Mouse (Mus musculus): ENCODE data around the gene Auh. TPM values are rescaled to one million over a fixed set of nuclear protein-coding genes. Genes with fewer than 3 reads are reported as not detected.
A peak's percentile ranks its signal among the peaks of the same experiment; 100 is the strongest.

Auh gene
- polyA plus RNA-seq, 1 experiment from 2014 or later = 34.8 TPM

- H3K36me3 ChIP-seq (ENCODE audit: insufficient read depth) = no peaks in the 10 kb centered on the region
- H3K4me1 ChIP-seq (ENCODE audit: insufficient read depth) = no peaks in the 10 kb centered on the region
- H3K4me2 ChIP-seq = no peak overlapping the region
- no peaks in the 10 kb centered on the region for H3K27me3 ChIP-seq (ENCODE audit: insufficient read depth, low read length)
- H3K27ac ChIP-seq (ENCODE audit: low read depth) = no peak overlapping the region
- TF ChIP-seq CTCF (IDR thresholded peaks at IDR 0.05; ENCODE audit: low read depth) = no peak
- ATAC-seq (ENCODE audit: insufficient read depth) = no peak
- H3K4me3 ChIP-seq (ENCODE audit: low read depth, low read length) = no peak overlapping the region
- H3K9ac ChIP-seq = no peak overlapping the region
- DNase-seq = no peak
- H3K9me3 ChIP-seq (ENCODE audit: low read depth, low read length) = peaks cover 2% of the 10 kb centered on the region; the same call in 1 of the 2 replicates
- 90% methylated on average over 5 of the region's 5 CpGs for WGBS
Measured at GRCm38 (mm10) chr13:52857781-52858180, 71.7 kb downstream of the Auh start.

- 54% methylated on average over 1 of the region's 1 CpGs for WGBS
- Histone ChIP-seq H3K27me3 (ENCODE audit: insufficient read depth, low read length) (no peaks in the 10 kb centered on the region), H3K27ac (ENCODE audit: low read depth) (no peak overlapping the region), H3K9ac (no peak overlapping the region), H3K4me3 (ENCODE audit: low read depth, low read length) (no peak overlapping the region), H3K4me1 (ENCODE audit: insufficient read depth) (no peaks in the 10 kb centered on the region), H3K4me2 (no peak overlapping the region), H3K9me3 (ENCODE audit: low read depth, low read length) (peaks cover 4% of the 10 kb centered on the region; the same call in 1 of the 2 replicates), H3K36me3 (ENCODE audit: insufficient read depth) (no peaks in the 10 kb centered on the region)
- TF ChIP-seq CTCF (IDR thresholded peaks at IDR 0.05; ENCODE audit: low read depth) = no peak
- ATAC-seq (ENCODE audit: insufficient read depth) (no peak), DNase-seq (no peak)
Measured at GRCm38 (mm10) chr13:52853536-52853935, 75.9 kb downstream of the Auh start.

DNA sequence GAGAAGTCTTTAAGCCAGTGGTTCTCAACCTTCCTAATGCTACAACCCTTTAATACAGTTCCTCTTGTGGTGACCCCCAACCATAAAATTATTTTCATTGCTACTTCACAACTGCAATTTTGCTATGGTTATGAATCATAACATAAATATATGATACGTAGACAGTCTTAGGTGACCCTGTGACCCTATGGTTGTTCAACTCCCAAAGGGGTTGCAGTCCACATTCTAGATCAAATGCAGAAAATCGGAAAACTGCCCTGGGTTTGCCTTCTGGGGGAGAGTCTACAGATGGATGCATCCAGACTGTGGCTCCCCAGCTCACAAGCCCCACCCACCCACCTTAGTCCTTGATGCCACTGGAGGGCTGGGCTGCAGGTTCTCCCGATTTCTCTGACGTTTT is 77.6 kb downstream of the Auh start:
- Histone ChIP-seq H3K36me3 (ENCODE audit: insufficient read depth) (no peaks in the 10 kb centered on the region), H3K4me2 (no peak overlapping the region), H3K27ac (ENCODE audit: low read depth) (no peak overlapping the region), H3K4me3 (ENCODE audit: low read depth, low read length) (no peak overlapping the region), H3K9ac (no peak overlapping the region), H3K9me3 (ENCODE audit: low read depth, low read length) (peaks cover 4% of the 10 kb centered on the region; the same call in 1 of the 2 replicates), H3K27me3 (ENCODE audit: insufficient read depth, low read length) (no peaks in the 10 kb centered on the region), H3K4me1 (ENCODE audit: insufficient read depth) (no peaks in the 10 kb centered on the region)
- WGBS = 63% methylated on average over 4 of the region's 4 CpGs
- no peak for DNase-seq
- no peak for ATAC-seq (ENCODE audit: insufficient read depth)
- TF ChIP-seq CTCF (IDR thresholded peaks at IDR 0.05; ENCODE audit: low read depth) = no peak

DNA sequence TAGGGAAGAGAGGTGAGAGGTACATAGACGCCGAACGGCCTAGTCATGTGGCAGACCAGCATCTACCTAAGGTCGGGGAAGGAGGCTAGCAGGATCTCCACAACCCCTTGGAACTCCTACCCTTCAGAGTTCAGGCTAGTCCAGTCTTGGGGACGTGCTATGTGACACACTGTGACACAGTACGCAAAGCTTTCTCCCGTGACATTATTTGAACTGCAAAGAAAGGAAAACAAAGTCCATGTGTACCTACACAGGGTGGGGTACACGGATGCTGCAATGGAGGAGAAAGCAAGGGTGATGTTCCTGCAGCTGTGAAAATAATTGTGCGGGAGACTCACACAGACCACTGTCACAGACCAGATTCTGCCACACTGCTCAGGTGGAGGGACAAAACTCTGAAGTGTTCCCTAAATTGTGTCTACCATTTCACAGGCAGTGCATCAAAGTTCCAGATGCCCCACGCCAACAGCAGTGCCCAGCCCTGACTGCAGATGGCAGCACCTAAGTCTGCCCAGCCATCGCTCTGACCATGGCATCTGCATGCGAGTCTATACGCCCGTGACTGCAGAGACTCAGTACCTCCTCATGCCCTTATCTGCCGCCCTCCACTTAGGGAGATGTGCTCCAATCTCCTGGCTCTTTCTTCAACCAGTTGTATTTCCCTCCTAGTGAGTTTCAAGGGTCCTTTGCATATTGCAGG is 79.3 kb downstream of the Auh start:
- Histone ChIP-seq H3K27ac (ENCODE audit: low read depth) (no peak overlapping the region), H3K9me3 (ENCODE audit: low read depth, low read length) (peaks cover 4% of the 10 kb centered on the region; the same call in 1 of the 2 replicates), H3K27me3 (ENCODE audit: insufficient read depth, low read length) (no peaks in the 10 kb centered on the region), H3K9ac (no peak overlapping the region), H3K4me1 (ENCODE audit: insufficient read depth) (no peaks in the 10 kb centered on the region), H3K36me3 (ENCODE audit: insufficient read depth) (no peaks in the 10 kb centered on the region), H3K4me2 (no peak overlapping the region), H3K4me3 (ENCODE audit: low read depth, low read length) (no peak overlapping the region)
- DNase-seq (no peak), ATAC-seq (ENCODE audit: insufficient read depth) (no peak)
- 73% methylated on average over 15 of the region's 15 CpGs for WGBS
- TF ChIP-seq CTCF (IDR thresholded peaks at IDR 0.05; ENCODE audit: low read depth) = peak; percentile 45

DNA sequence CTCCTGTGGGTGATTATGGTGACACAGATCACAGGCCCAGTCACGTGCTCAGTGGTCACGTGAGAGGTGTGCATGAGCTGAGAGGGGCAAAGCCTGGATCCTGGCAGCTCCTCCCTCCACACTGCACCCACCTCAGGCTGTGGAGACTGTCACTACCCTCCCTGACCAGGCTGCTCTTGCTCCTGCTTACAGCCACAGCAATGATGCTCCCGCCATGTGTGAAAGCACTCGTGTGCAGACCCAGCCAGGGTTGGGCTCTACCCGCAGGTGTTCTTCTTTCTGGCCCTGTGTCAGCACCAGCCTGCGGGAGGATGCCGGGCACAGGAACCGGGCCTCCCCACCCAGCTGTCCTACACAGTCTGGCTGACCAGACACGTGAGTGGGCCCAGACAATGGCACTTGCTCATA is 80.1 kb downstream of the Auh start:
- ATAC-seq (ENCODE audit: insufficient read depth) (no peak), DNase-seq (no peak)
- peaks cover 4% of the 10 kb centered on the region; the same call in 1 of the 2 replicates for H3K4me1 ChIP-seq (ENCODE audit: insufficient read depth)
- H3K27me3 ChIP-seq (ENCODE audit: insufficient read depth, low read length) = no peaks in the 10 kb centered on the region
- WGBS = 88% methylated on average over 9 of the region's 9 CpGs
- H3K9me3 ChIP-seq (ENCODE audit: low read depth, low read length) = peaks cover 4% of the 10 kb centered on the region; the same call in 1 of the 2 replicates
- H3K36me3 ChIP-seq (ENCODE audit: insufficient read depth) = no peaks in the 10 kb centered on the region
- H3K27ac ChIP-seq (ENCODE audit: low read depth) = no peak overlapping the region
- H3K4me3 ChIP-seq (ENCODE audit: low read depth, low read length) = no peak overlapping the region
- H3K9ac ChIP-seq = no peak overlapping the region
- no peak for TF ChIP-seq CTCF (IDR thresholded peaks at IDR 0.05; ENCODE audit: low read depth)
- no peak overlapping the region for H3K4me2 ChIP-seq

DNA sequence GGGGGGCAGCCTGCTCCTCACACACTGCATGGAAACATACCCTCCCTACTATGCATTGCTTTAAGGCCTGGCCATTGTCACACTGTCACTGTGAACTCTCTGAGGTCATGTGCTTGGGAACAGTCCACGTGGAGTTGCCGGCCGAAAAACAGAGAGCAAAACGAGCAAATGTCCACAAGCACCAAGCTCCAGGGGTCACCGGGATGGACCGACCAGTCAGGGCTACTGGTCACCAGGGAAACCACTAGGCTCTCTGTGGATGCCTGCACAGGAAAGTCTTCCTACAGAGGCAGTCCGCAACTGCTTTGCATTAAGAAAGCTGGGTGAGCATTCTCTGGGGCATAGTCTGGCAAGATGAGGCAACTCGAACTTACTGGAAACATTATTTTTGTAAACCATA is 82.0 kb downstream of the Auh start:
- Histone ChIP-seq H3K4me1 (ENCODE audit: insufficient read depth) (peaks cover 7% of the 10 kb centered on the region), H3K4me2 (no peak overlapping the region), H3K4me3 (ENCODE audit: low read depth, low read length) (no peak overlapping the region), H3K27ac (ENCODE audit: low read depth) (no peak overlapping the region), H3K9me3 (ENCODE audit: low read depth, low read length) (no peaks in the 10 kb centered on the region), H3K9ac (no peak overlapping the region), H3K36me3 (ENCODE audit: insufficient read depth) (no peaks in the 10 kb centered on the region), H3K27me3 (ENCODE audit: insufficient read depth, low read length) (no peaks in the 10 kb centered on the region)
- ATAC-seq (ENCODE audit: insufficient read depth) (no peak), DNase-seq (no peak)
- no peak for TF ChIP-seq CTCF (IDR thresholded peaks at IDR 0.05; ENCODE audit: low read depth)
- WGBS = 71% methylated on average over 8 of the region's 8 CpGs

GRCm38 (mm10) chr13:52847071-52847470 is 82.4 kb downstream of the Auh start:
- TF ChIP-seq CTCF (IDR thresholded peaks at IDR 0.05; ENCODE audit: low read depth) = no peak
- 82% methylated on average over 17 of the region's 17 CpGs for WGBS
- no peak overlapping the region for H3K9ac ChIP-seq

More at GRCm38 (mm10) chr13:52847071-52847470, 82.4 kb downstream of the Auh start:
- DNase-seq = no peak
- no peak for ATAC-seq (ENCODE audit: insufficient read depth)
- Histone ChIP-seq H3K9me3 (ENCODE audit: low read depth, low read length) (no peaks in the 10 kb centered on the region), H3K27ac (ENCODE audit: low read depth) (no peak overlapping the region), H3K4me1 (ENCODE audit: insufficient read depth) (peaks cover 7% of the 10 kb centered on the region), H3K4me3 (ENCODE audit: low read depth, low read length) (no peak overlapping the region), H3K4me2 (no peak overlapping the region), H3K27me3 (ENCODE audit: insufficient read depth, low read length) (no peaks in the 10 kb centered on the region), H3K36me3 (ENCODE audit: insufficient read depth) (no peaks in the 10 kb centered on the region)
